Mouse (Mus musculus) lung, adult 2 months (tissue): Measurements from ENCODE around the gene Dok5. TPM values are rescaled to one million over a fixed set of nuclear protein-coding genes. Genes with fewer than 3 reads are reported as not detected.

ENCODE experiments used
- DNase-seq: peaks from one replicate; pipeline ENCODE4 v3.0.0; 2022
- H3K4me1 ChIP-seq: fragments of 200-500 bp; 2 replicates; pipeline ENCODE4 v1.6.1; 2011; ENCODE audit warnings: low read length; ENCODE audit not compliant: control insufficient read depth, insufficient read depth
- H3K4me3 ChIP-seq: fragments of 200-500 bp; replicated peaks from 2 replicates; pipeline ENCODE3; 2011; ENCODE audit warnings: low read depth, mild to moderate bottlenecking, control low read depth, low read length; ENCODE audit errors: extremely low read depth
- CTCF ChIP-seq: fragments of 200-500 bp; IDR thresholded peaks from 2 replicates; pipeline ENCODE4 v1.5.1; 2011; ENCODE audit warnings: mild to moderate bottlenecking, low read length, control low read depth; ENCODE audit not compliant: insufficient read depth
- POLR2A ChIP-seq: fragments of 200-500 bp; IDR thresholded peaks from 2 replicates; pipeline ENCODE4 v1.6.1; 2011; ENCODE audit warnings: low read depth, mild to moderate bottlenecking, control low read depth, low read length, borderline replicate concordance; ENCODE audit errors: extremely low read depth
- WGBS: fragments of 180-500 bp; shearing (Covaris S2); methylation state at CpG from one replicate; pipeline ENCODE4 v1.1.7; 2018; 5-methylcytosine and 5-hydroxymethylcytosine counted together
- polyA plus RNA-seq: library from polyadenylated mRNA; depleted of rRNA; stranded (reverse); fragments of >200 nt; gene quantifications from 2 replicates; pipeline ENCODE4 v1.2.3, GENCODE M21; 2012

Gene Dok5
- polyA plus RNA-seq, 1 experiment = 0.50 TPM

GRCm38 (mm10) chr2:170758201-170758600 is 26.6 kb downstream of the Dok5 start:
- no peaks in the 10 kb centered on the region for H3K4me1 ChIP-seq
- no peak overlapping the region for H3K4me3 ChIP-seq
- DNase-seq = no peak
- no peak for TF ChIP-seq CTCF
- TF ChIP-seq POLR2A = no peak
- WGBS = 74% methylated on average over 5 of the region's 5 CpGs

GRCm38 (mm10) chr2:170764704-170765103 is 33.1 kb downstream of the Dok5 start:
- TF ChIP-seq POLR2A (no peak), CTCF (no peak)
- WGBS = 55% methylated on average over 3 of the region's 3 CpGs
- Histone ChIP-seq H3K4me1 (no peaks in the 10 kb centered on the region), H3K4me3 (no peak overlapping the region)
- DNase-seq = no peak

- no peak overlapping the region for H3K4me3 ChIP-seq
- no peak for DNase-seq
- TF ChIP-seq CTCF (no peak), POLR2A (no peak)
- H3K4me1 ChIP-seq = no peaks in the 10 kb centered on the region
- 62% methylated on average over 8 of the region's 8 CpGs for WGBS
Measured at GRCm38 (mm10) chr2:170767243-170767642, 35.6 kb downstream of the Dok5 start.

- TF ChIP-seq POLR2A (no peak), CTCF (no peak)
- WGBS = 72% methylated on average over 6 of the region's 6 CpGs
- DNase-seq = no peak
- H3K4me1 ChIP-seq = no peaks in the 10 kb centered on the region
- no peak overlapping the region for H3K4me3 ChIP-seq
Measured at GRCm38 (mm10) chr2:170768699-170769098, 37.1 kb downstream of the Dok5 start.

GRCm38 (mm10) chr2:170771555-170771954 is 39.9 kb downstream of the Dok5 start:
- Histone ChIP-seq H3K4me3 (no peak overlapping the region), H3K4me1 (no peaks in the 10 kb centered on the region)
- TF ChIP-seq POLR2A (no peak), CTCF (no peak)
- no peak for DNase-seq
- 21% methylated on average over 1 of the region's 1 CpGs for WGBS

- no peaks in the 10 kb centered on the region for H3K4me1 ChIP-seq
- 19% methylated on average over 19 of the region's 19 CpGs for WGBS
- no peak overlapping the region for H3K4me3 ChIP-seq
- TF ChIP-seq CTCF (no peak), POLR2A (no peak)
- no peak for DNase-seq
Measured at GRCm38 (mm10) chr2:170772126-170772884, 40.7 kb downstream of the Dok5 start.

GRCm38 (mm10) chr2:170772885-170773270 is 41.3 kb downstream of the Dok5 start:
- no peaks in the 10 kb centered on the region for H3K4me1 ChIP-seq
- WGBS = 55% methylated on average over 8 of the region's 8 CpGs

GRCm38 (mm10) chr2:170775577-170775976 is 44.0 kb downstream of the Dok5 start:
- H3K4me1 ChIP-seq = no peaks in the 10 kb centered on the region
- DNase-seq = no peak
- 91% methylated on average over 15 of the region's 15 CpGs for WGBS
- TF ChIP-seq POLR2A (no peak), CTCF (no peak)
- no peak overlapping the region for H3K4me3 ChIP-seq

More at GRCm38 (mm10) chr2:170772885-170773270, 41.3 kb downstream of the Dok5 start:
- no peak overlapping the region for H3K4me3 ChIP-seq
- no peak for TF ChIP-seq POLR2A
- TF ChIP-seq CTCF = no peak
- DNase-seq = no peak

GRCm38 (mm10) chr2:170776107-170776506 is 44.5 kb downstream of the Dok5 start:
- 87% methylated on average over 11 of the region's 11 CpGs for whole genome bisulfite sequencing
- DNase-seq = no peak
- H3K4me3 ChIP-seq = no peak overlapping the region
- no peaks in the 10 kb centered on the region for H3K4me1 ChIP-seq
- TF ChIP-seq POLR2A = no peak
- TF ChIP-seq CTCF = no peak

GRCm38 (mm10) chr2:170777572-170777971 is 46.0 kb downstream of the Dok5 start:
- TF ChIP-seq CTCF = no peak
- no peak for TF ChIP-seq POLR2A
- H3K4me3 ChIP-seq = no peak overlapping the region
- no peak for DNase-seq
- whole genome bisulfite sequencing = 71% methylated on average over 6 of the region's 6 CpGs
- H3K4me1 ChIP-seq = no peaks in the 10 kb centered on the region
